Mouse (Mus musculus): ENCODE measurements around the gene Chd5. TPM values are rescaled to one million over a fixed set of nuclear protein-coding genes. Genes with fewer than 3 reads are reported as not detected.

Chd5 gene
- total RNA-seq, 2 experiments from 2014 or later = 0.08 to 0.20 TPM

GRCm38 (mm10) chr4:152324641-152325562, 13.5 kb upstream of the Chd5 start:
- no peak for TF ChIP-seq CTCF (IDR thresholded peaks at IDR 0.05)
- Histone ChIP-seq H3K27ac (peak overlapping the region; percentile 93), H3K4me3 (peak overlapping the region; percentile 99)
- DNase-seq = peak; percentile 37
- intact Hi-C loops (cut with DNase I) = loop anchor here (5.0 kb wide), 2 partner anchors 152 to 167 kb away; partner anchors contain the start of genes Kcnab2 and Nphp4

GRCm38 (mm10) chr4:152325574-152326411, 12.7 kb upstream of the Chd5 start, which contains the start of gene Rpl22:
TSS of gene Rpl22 (plus strand) at chr4:152325742.
- H3K4me3 ChIP-seq = peak within 1 kb of the TSS; percentile 99
- DNase-seq = peak; percentile 94
- peak within 1 kb of the TSS; percentile 93 for H3K27ac ChIP-seq
- intact Hi-C loops (cut with DNase I) = loop anchor here (5.0 kb wide), 2 partner anchors 152 to 167 kb away; partner anchors contain the start of genes Kcnab2 and Nphp4
- TF ChIP-seq CTCF (IDR thresholded peaks at IDR 0.05) = peak; percentile 22; the same call in 1 of the 2 replicates

GRCm38 (mm10) chr4:152326543-152326942, 11.9 kb upstream of the Chd5 start:
- intact Hi-C loops (cut with DNase I) = loop anchor here (5.0 kb wide), 2 partner anchors 151 to 166 kb away; partner anchors contain the start of genes Kcnab2 and Nphp4
- TF ChIP-seq CTCF (IDR thresholded peaks at IDR 0.05) = no peak
- Histone ChIP-seq H3K27ac (peak overlapping the region; percentile 93; the same call in 1 of the 2 replicates), H3K4me3 (peak overlapping the region; percentile 99)
- no peak for DNase-seq

GRCm38 (mm10) chr4:152328691-152329090, 9.8 kb upstream of the Chd5 start:
- Histone ChIP-seq H3K4me3 (no peak overlapping the region), H3K27ac (no peak overlapping the region)
- DNase-seq = peak; percentile 62
- peak; percentile 49 for TF ChIP-seq CTCF (IDR thresholded peaks at IDR 0.05)
- intact Hi-C loops (cut with DNase I) = loop anchor here (5.0 kb wide), 2 partner anchors 149 to 164 kb away; partner anchors contain the start of genes Kcnab2 and Nphp4

GRCm38 (mm10) chr4:152332952-152333351, 5.5 kb upstream of the Chd5 start:
- intact Hi-C loops (cut with DNase I) = loop anchor here (2.0 kb wide), 1 partner anchor 102 kb away; no protein-coding TSS in a partner anchor
- Histone ChIP-seq H3K27ac (no peak overlapping the region), H3K4me3 (no peak overlapping the region)
- TF ChIP-seq CTCF (IDR thresholded peaks at IDR 0.05) = peak; percentile 98
- DNase-seq = peak; percentile 73

- no peak overlapping the region for H3K27ac ChIP-seq
- H3K4me3 ChIP-seq = no peak overlapping the region
- TF ChIP-seq CTCF (IDR thresholded peaks at IDR 0.05) = no peak
- intact Hi-C loops (cut with DNase I) = loop anchor here (2.0 kb wide), 1 partner anchor 101 kb away; no protein-coding TSS in a partner anchor
- no peak for DNase-seq
Observed at GRCm38 (mm10) chr4:152333587-152333986, 4.9 kb upstream of the Chd5 start.

GRCm38 (mm10) chr4:152337772-152338171, 679 bp upstream of the Chd5 start:
- TF ChIP-seq CTCF (IDR thresholded peaks at IDR 0.05) = no peak
- Histone ChIP-seq H3K27ac (no peak overlapping the region), H3K4me3 (no peak overlapping the region)
- no peak for DNase-seq
- intact Hi-C loops (cut with DNase I) = no loop called here

GRCm38 (mm10) chr4:152339293-152339790, 891 bp downstream of the Chd5 start:
- Histone ChIP-seq H3K27ac (no peak overlapping the region), H3K4me3 (peak overlapping the region; percentile 66)
- intact Hi-C loops (cut with DNase I) = no loop called here

GRCm38 (mm10) chr4:152340584-152341284, 2.3 kb downstream of the Chd5 start:
- Histone ChIP-seq H3K27ac (no peak overlapping the region), H3K4me3 (no peak overlapping the region)
- no peak for DNase-seq
- intact Hi-C loops (cut with DNase I) = no loop called here
- TF ChIP-seq CTCF (IDR thresholded peaks at IDR 0.05) = no peak

More at GRCm38 (mm10) chr4:152339293-152339790, 891 bp downstream of the Chd5 start:
- DNase-seq = no peak
- no peak for TF ChIP-seq CTCF (IDR thresholded peaks at IDR 0.05)

GRCm38 (mm10) chr4:152343296-152343695, 4.8 kb downstream of the Chd5 start:
- H3K27ac ChIP-seq = no peak overlapping the region
- DNase-seq = no peak
- no peak overlapping the region for H3K4me3 ChIP-seq
- peak; percentile 70 for TF ChIP-seq CTCF (IDR thresholded peaks at IDR 0.05)
- intact Hi-C loops (cut with DNase I) = loop anchor here (1.0 to 2.0 kb wide), 2 partner anchors 92 to 148 kb away; no protein-coding TSS in a partner anchor

- no peak overlapping the region for H3K27ac ChIP-seq
- TF ChIP-seq CTCF (IDR thresholded peaks at IDR 0.05) = no peak
- no peak for DNase-seq
- H3K4me3 ChIP-seq = no peak overlapping the region
- intact Hi-C loops (cut with DNase I) = no loop called here
Observed at GRCm38 (mm10) chr4:152344651-152345050, 6.2 kb downstream of the Chd5 start.
